Mouse (Mus musculus): ENCODE results near the gene Igsf9. TPM values are rescaled to one million over a fixed set of nuclear protein-coding genes. Genes with fewer than 3 reads are reported as not detected.

The Igsf9 gene
- 5.1 TPM for polyA plus RNA-seq (2014; fragmentation: Illumina TruSeq; extraction: RNeasy Lipid Tissue Mini Kit (QIAGEN cat#74804); ENCODE audit: low read depth, low replicate concordance)

GRCm38 (mm10) chr1:172481540-172482280, at the start of gene Igsf9:
TSS of gene Igsf9 (plus strand) at chr1:172481788.

GRCm38 (mm10) chr1:172475054-172475741, 6.4 kb upstream of the Igsf9 start, which contains the start of gene Slamf9:
TSS of gene Slamf9 (plus strand) at chr1:172475358.

DNA sequence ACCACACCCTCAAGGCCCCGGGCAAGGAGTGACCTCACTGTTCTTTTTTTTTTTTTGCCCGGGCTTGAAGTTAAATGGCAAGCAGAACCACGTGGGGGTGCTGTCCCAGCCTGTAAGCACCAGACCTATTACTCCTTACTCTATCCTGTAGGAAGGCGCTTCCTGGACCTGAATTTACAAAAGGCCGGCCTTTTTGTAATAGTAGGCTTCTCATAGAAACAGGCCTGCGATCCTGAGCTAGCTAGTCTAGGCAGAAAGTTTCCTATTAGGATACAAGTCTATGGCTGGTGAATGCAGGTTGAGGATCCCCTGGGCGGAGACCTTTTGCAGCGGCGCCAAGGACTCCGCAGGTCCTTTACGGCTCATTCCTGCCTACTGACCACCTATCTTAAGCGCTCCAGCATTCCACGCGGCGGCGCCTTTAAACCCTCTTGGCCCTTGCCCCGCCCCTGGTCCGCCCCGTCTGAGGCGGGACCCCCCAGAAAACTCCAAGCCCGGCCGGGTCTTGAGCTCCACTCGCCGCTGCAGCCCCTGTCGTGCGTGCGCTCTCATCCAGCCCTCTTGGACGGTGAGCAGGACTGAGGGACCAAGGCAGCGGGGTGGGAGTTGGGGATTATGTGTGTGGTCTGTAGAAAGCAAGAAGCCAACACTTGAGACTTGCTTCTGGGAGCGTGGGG, 18.3 kb downstream of the Igsf9 start, which contains the start of gene Tagln2:
Gene Tagln2 (plus strand): TSS at position 283 of the 677 bp plus-strand sequence.

DNA sequence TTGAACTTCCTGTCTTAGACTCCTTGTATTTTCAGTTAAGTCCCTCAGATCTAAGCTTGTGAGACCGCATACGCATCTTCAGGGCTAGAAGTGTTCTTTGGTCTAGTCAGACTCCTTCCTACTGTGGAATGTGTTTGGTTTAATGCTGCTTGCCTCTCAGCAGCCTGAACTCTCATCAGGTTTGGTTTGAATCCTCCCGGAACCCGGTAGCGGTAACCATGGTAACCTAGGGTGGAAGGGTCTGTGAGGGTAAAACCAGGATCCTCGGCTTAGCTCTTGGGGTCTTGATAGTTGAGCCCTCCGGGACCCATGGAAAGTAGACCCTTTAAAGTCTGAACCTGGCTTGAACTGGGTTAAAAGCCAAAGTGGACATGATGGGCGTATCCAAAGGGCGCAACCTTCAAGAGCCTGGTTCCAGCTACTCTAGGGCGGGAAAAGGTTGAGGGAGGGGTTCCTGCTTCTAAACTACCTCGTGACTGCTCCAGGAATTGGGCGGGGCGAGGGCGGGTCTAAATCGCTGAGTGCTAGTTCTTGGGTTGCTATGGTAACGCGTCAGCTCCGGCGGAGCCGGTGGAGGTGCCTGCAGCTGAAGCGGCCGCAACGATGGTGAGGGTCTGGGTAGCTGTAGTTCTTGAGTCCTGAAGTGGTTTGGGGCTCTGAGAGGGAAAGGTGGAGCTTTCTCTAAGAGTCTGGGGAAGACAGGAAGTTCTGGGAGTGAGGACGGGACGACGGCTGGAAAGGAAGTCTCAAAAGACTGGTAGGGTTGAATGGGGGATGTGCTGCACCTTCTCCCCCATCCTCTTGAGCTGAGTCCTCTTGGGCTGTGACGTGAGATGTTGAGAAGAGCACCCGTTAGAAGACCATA, 39.2 kb downstream of the Igsf9 start, which contains the start of gene Cfap45:
Gene Cfap45 (plus strand): TSS at position 226 of the 865 bp plus-strand sequence.

Other genes with a start within 250 kb of the Igsf9 start
- not detected for gene Atp1a4, start 223.4 kb upstream of the Igsf9 start, polyA plus RNA-seq (2014; fragmentation: Illumina TruSeq; extraction: RNeasy Lipid Tissue Mini Kit (QIAGEN cat#74804); ENCODE audit: low read depth, low replicate concordance)
- gene Igsf8, start 220.1 kb upstream of the Igsf9 start, polyA plus RNA-seq (2014; fragmentation: Illumina TruSeq; extraction: RNeasy Lipid Tissue Mini Kit (QIAGEN cat#74804); ENCODE audit: low read depth, low replicate concordance) = 1.1 TPM
- 4.4 TPM for gene Atp1a2, start 183.7 kb upstream of the Igsf9 start, polyA plus RNA-seq (2014; fragmentation: Illumina TruSeq; extraction: RNeasy Lipid Tissue Mini Kit (QIAGEN cat#74804); ENCODE audit: low read depth, low replicate concordance)
- not detected for gene Kcnj9, start 152.5 kb upstream of the Igsf9 start, polyA plus RNA-seq (2014; fragmentation: Illumina TruSeq; extraction: RNeasy Lipid Tissue Mini Kit (QIAGEN cat#74804); ENCODE audit: low read depth, low replicate concordance)
- 2.6 TPM for gene Kcnj10, start 140.6 kb upstream of the Igsf9 start, polyA plus RNA-seq (2014; fragmentation: Illumina TruSeq; extraction: RNeasy Lipid Tissue Mini Kit (QIAGEN cat#74804); ENCODE audit: low read depth, low replicate concordance)
- gene Pigm, start 105.2 kb upstream of the Igsf9 start, polyA plus RNA-seq (2014; fragmentation: Illumina TruSeq; extraction: RNeasy Lipid Tissue Mini Kit (QIAGEN cat#74804); ENCODE audit: low read depth, low replicate concordance) = 33.9 TPM
- 1.1 TPM for gene Slamf9, start 6.4 kb upstream of the Igsf9 start, polyA plus RNA-seq (2014; fragmentation: Illumina TruSeq; extraction: RNeasy Lipid Tissue Mini Kit (QIAGEN cat#74804); ENCODE audit: low read depth, low replicate concordance)
- gene Tagln2, start 18.3 kb downstream of the Igsf9 start, polyA plus RNA-seq (2014; fragmentation: Illumina TruSeq; extraction: RNeasy Lipid Tissue Mini Kit (QIAGEN cat#74804); ENCODE audit: low read depth, low replicate concordance) = 81.6 TPM
- 3.1 TPM for gene Cfap45, start 39.0 kb downstream of the Igsf9 start, polyA plus RNA-seq (2014; fragmentation: Illumina TruSeq; extraction: RNeasy Lipid Tissue Mini Kit (QIAGEN cat#74804); ENCODE audit: low read depth, low replicate concordance)
- not detected for gene Vsig8, start 74.2 kb downstream of the Igsf9 start, polyA plus RNA-seq (2014; fragmentation: Illumina TruSeq; extraction: RNeasy Lipid Tissue Mini Kit (QIAGEN cat#74804); ENCODE audit: low read depth, low replicate concordance)
- gene Slamf8, start 108.8 kb downstream of the Igsf9 start, polyA plus RNA-seq (2014; fragmentation: Illumina TruSeq; extraction: RNeasy Lipid Tissue Mini Kit (QIAGEN cat#74804); ENCODE audit: low read depth, low replicate concordance) = 0.63 TPM
- not detected for gene Fcrl6, start 120.8 kb downstream of the Igsf9 start, polyA plus RNA-seq (2014; fragmentation: Illumina TruSeq; extraction: RNeasy Lipid Tissue Mini Kit (QIAGEN cat#74804); ENCODE audit: low read depth, low replicate concordance)
- gene Dusp23, start 151.2 kb downstream of the Igsf9 start, polyA plus RNA-seq (2014; fragmentation: Illumina TruSeq; extraction: RNeasy Lipid Tissue Mini Kit (QIAGEN cat#74804); ENCODE audit: low read depth, low replicate concordance) = 3.2 TPM
- not detected for gene Crp, start 216.3 kb downstream of the Igsf9 start, polyA plus RNA-seq (2014; fragmentation: Illumina TruSeq; extraction: RNeasy Lipid Tissue Mini Kit (QIAGEN cat#74804); ENCODE audit: low read depth, low replicate concordance)